Mouse (Mus musculus): ENCODE results near the gene Gm21783. TPM values are rescaled to one million over a fixed set of nuclear protein-coding genes. Genes with fewer than 3 reads are reported as not detected.
"Not testable (repeated sequence)": the region's sequence is repeated elsewhere in the genome, so short reads cannot be mapped to it uniquely, and the experiment has no call there.

Gm21783 gene
- polyA plus RNA-seq (2014; fragmentation: Nextera tagmentation; extraction: Ambion mirVana), result not detected in 2 replicates

DNA sequence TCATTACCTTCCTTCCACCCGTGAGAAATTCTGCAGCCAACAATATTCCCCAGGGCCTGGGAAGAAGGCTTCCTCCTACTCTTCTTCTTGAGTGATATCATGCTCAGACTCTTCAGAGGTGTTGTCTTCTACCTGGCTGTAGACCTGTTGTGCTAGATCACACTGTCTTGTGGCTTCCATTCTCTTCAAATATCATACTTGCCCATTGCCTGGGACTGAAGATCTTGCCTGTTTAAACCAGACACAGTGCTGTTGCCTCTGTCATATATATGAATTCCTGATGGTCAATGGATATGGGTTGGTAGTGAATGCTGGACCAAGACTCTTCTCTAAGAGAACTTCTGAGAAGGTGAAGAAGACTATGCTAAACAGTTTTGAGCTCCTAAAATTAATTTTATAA, at the start of gene Gm21783:
Gene Gm21783, minus strand, starts transcription at position 101 of the 400 bp plus-strand sequence.
- DNase-seq (ENCODE audit: low spot score); H3K4me1 ChIP-seq (replicated peaks; ENCODE audit: control insufficient read depth, insufficient read depth, low read length); H3K4me3 ChIP-seq (ENCODE audit: low read depth, low read length); ATAC-seq (replicated peaks; ENCODE audit: low FRiP score); H3K27me3 ChIP-seq (replicated peaks; ENCODE audit: control insufficient read depth, insufficient read depth, low read length); H3K9me3 ChIP-seq (ENCODE audit: control insufficient read depth, low read length); H3K36me3 ChIP-seq (ENCODE audit: control insufficient read depth, insufficient read depth, low read length); H3K27ac ChIP-seq (ENCODE audit: low read depth, low read length); H3K9ac ChIP-seq (ENCODE audit: low read depth, low read length); H3K4me2 ChIP-seq: not testable (repeated sequence)
- WGBS, result no CpG with 5 or more reads among the region's 1 CpGs
